Mouse (Mus musculus): ENCODE measurements at regions not wholly inside any gene's neighbourhood (a gene's known extent, or its start where the extent isn't known, plus 50 kb on each side); places are given as distances from the start of the nearest gene placed in this dataset.

- no peak overlapping the region for H3K9ac ChIP-seq
- ATAC-seq (ENCODE audit: insufficient number of reproducible peaks, low FRiP score, low TSS enrichment, low read depth): no peak
- no peak overlapping the region for H3K4me2 ChIP-seq
- no peaks in the 10 kb centered on the region for H3K4me1 ChIP-seq
- no peaks in the 10 kb centered on the region for H3K27me3 ChIP-seq
- H3K27ac ChIP-seq: no peak overlapping the region
- H3K9me3 ChIP-seq: no peaks in the 10 kb centered on the region
- H3K36me3 ChIP-seq: no peaks in the 10 kb centered on the region
- H3K4me3 ChIP-seq: no peak overlapping the region
- 66% methylated on average over 5 of the region's 5 CpGs for WGBS
Observed at GRCm38 (mm10) chr11:8148485-8148825, 515.9 kb downstream of the Tns3 start.

GRCm38 (mm10) chr11:8147790-8148484 is 516.4 kb downstream of the Tns3 start:
- Histone ChIP-seq H3K4me1 (no peaks in the 10 kb centered on the region), H3K4me3 (no peak overlapping the region), H3K27me3 (no peaks in the 10 kb centered on the region), H3K9me3 (no peaks in the 10 kb centered on the region), H3K36me3 (no peaks in the 10 kb centered on the region), H3K4me2 (no peak overlapping the region), H3K27ac (no peak overlapping the region), H3K9ac (no peak overlapping the region)
- 69% methylated on average over 6 of the region's 6 CpGs for WGBS
- no peak for ATAC-seq (ENCODE audit: insufficient number of reproducible peaks, low FRiP score, low TSS enrichment, low read depth)

- no peaks in the 10 kb centered on the region for H3K4me1 ChIP-seq
- no peak for ATAC-seq (ENCODE audit: insufficient number of reproducible peaks, low FRiP score, low TSS enrichment, low read depth)
- no peak overlapping the region for H3K4me3 ChIP-seq
- H3K27ac ChIP-seq: no peak overlapping the region
- WGBS: 37% methylated on average over 4 of the region's 4 CpGs
- no peak overlapping the region for H3K9ac ChIP-seq
- H3K9me3 ChIP-seq: no peaks in the 10 kb centered on the region
- H3K27me3 ChIP-seq: no peaks in the 10 kb centered on the region
- H3K36me3 ChIP-seq: no peaks in the 10 kb centered on the region
- H3K4me2 ChIP-seq: no peak overlapping the region
Observed at GRCm38 (mm10) chr11:8137366-8137765, 527.0 kb downstream of the Tns3 start.

- WGBS: 65% methylated on average over 4 of the region's 4 CpGs
- no peak for ATAC-seq (ENCODE audit: insufficient number of reproducible peaks, low FRiP score, low TSS enrichment, low read depth)
- Histone ChIP-seq H3K4me1 (no peaks in the 10 kb centered on the region), H3K4me2 (no peak overlapping the region), H3K9me3 (no peaks in the 10 kb centered on the region), H3K36me3 (no peaks in the 10 kb centered on the region), H3K4me3 (no peak overlapping the region), H3K27me3 (no peaks in the 10 kb centered on the region), H3K27ac (no peak overlapping the region), H3K9ac (no peak overlapping the region)
Observed at GRCm38 (mm10) chr11:8136666-8137065, 527.7 kb downstream of the Tns3 start.

GRCm38 (mm10) chr11:8109286-8109685 is 555.0 kb downstream of the Tns3 start:
- H3K4me3 ChIP-seq: no peak overlapping the region
- WGBS: 87% methylated on average over 2 of the region's 2 CpGs
- H3K9ac ChIP-seq: no peak overlapping the region
- no peaks in the 10 kb centered on the region for H3K36me3 ChIP-seq
- no peak overlapping the region for H3K4me2 ChIP-seq
- no peaks in the 10 kb centered on the region for H3K4me1 ChIP-seq
- no peaks in the 10 kb centered on the region for H3K27me3 ChIP-seq
- no peaks in the 10 kb centered on the region for H3K9me3 ChIP-seq
- H3K27ac ChIP-seq: no peak overlapping the region
- ATAC-seq (ENCODE audit: insufficient number of reproducible peaks, low FRiP score, low TSS enrichment, low read depth): no peak

- H3K9me3 ChIP-seq: no peaks in the 10 kb centered on the region
- WGBS: 66% methylated on average over 7 of the region's 7 CpGs
- H3K36me3 ChIP-seq: no peaks in the 10 kb centered on the region
- no peak overlapping the region for H3K4me2 ChIP-seq
- H3K27me3 ChIP-seq: no peaks in the 10 kb centered on the region
- no peak overlapping the region for H3K4me3 ChIP-seq
- H3K27ac ChIP-seq: no peak overlapping the region
- no peak for ATAC-seq (ENCODE audit: insufficient number of reproducible peaks, low FRiP score, low TSS enrichment, low read depth)
- no peak overlapping the region for H3K9ac ChIP-seq
- H3K4me1 ChIP-seq: no peaks in the 10 kb centered on the region
Observed at GRCm38 (mm10) chr11:8101091-8101490, 563.2 kb downstream of the Tns3 start.

- Histone ChIP-seq H3K4me3 (no peak overlapping the region), H3K27me3 (no peaks in the 10 kb centered on the region), H3K36me3 (no peaks in the 10 kb centered on the region), H3K9ac (no peak overlapping the region), H3K4me1 (no peaks in the 10 kb centered on the region), H3K9me3 (no peaks in the 10 kb centered on the region), H3K4me2 (no peak overlapping the region), H3K27ac (no peak overlapping the region)
- ATAC-seq (ENCODE audit: insufficient number of reproducible peaks, low FRiP score, low TSS enrichment, low read depth): no peak
- WGBS: 85% methylated on average over 2 of the region's 2 CpGs
Observed at GRCm38 (mm10) chr11:8084328-8084727, 580.0 kb downstream of the Tns3 start.

GRCm38 (mm10) chr11:8082811-8083210 is 581.5 kb downstream of the Tns3 start:
- H3K36me3 ChIP-seq: no peaks in the 10 kb centered on the region
- H3K9ac ChIP-seq: no peak overlapping the region
- ATAC-seq (ENCODE audit: insufficient number of reproducible peaks, low FRiP score, low TSS enrichment, low read depth): no peak
- H3K27ac ChIP-seq: no peak overlapping the region
- no peaks in the 10 kb centered on the region for H3K27me3 ChIP-seq
- H3K4me3 ChIP-seq: no peak overlapping the region
- WGBS: 87% methylated on average over 5 of the region's 6 CpGs
- H3K9me3 ChIP-seq: no peaks in the 10 kb centered on the region
- H3K4me1 ChIP-seq: no peaks in the 10 kb centered on the region
- no peak overlapping the region for H3K4me2 ChIP-seq

GRCm38 (mm10) chr11:8073321-8073720 is 591.0 kb downstream of the Tns3 start:
- H3K4me1 ChIP-seq: 0 out of 2 replicates have a peak, but pooled peaks cover 2% of the 10 kb centered on the region
- H3K27me3 ChIP-seq: no peaks in the 10 kb centered on the region
- no peaks in the 10 kb centered on the region for H3K9me3 ChIP-seq
- no peaks in the 10 kb centered on the region for H3K36me3 ChIP-seq
- no peak overlapping the region for H3K9ac ChIP-seq
- no peak overlapping the region for H3K4me2 ChIP-seq
- 79% methylated on average over 1 of the region's 1 CpGs for WGBS
- no peak overlapping the region for H3K27ac ChIP-seq
- no peak overlapping the region for H3K4me3 ChIP-seq
- no peak for ATAC-seq (ENCODE audit: insufficient number of reproducible peaks, low FRiP score, low TSS enrichment, low read depth)

GRCm38 (mm10) chr11:8068873-8069272 is 595.5 kb downstream of the Tns3 start:
- ATAC-seq (ENCODE audit: insufficient number of reproducible peaks, low FRiP score, low TSS enrichment, low read depth): no peak
- Histone ChIP-seq H3K9ac (no peak overlapping the region), H3K9me3 (no peaks in the 10 kb centered on the region), H3K27ac (no peak overlapping the region), H3K36me3 (no peaks in the 10 kb centered on the region), H3K4me3 (no peak overlapping the region), H3K4me2 (no peak overlapping the region), H3K4me1 (0 out of 2 replicates have a peak, but pooled peaks cover 2% of the 10 kb centered on the region), H3K27me3 (no peaks in the 10 kb centered on the region)
- WGBS: 12% methylated on average over 3 of the region's 3 CpGs

GRCm38 (mm10) chr11:8067330-8067729 is 597.0 kb downstream of the Tns3 start:
- Histone ChIP-seq H3K4me1 (0 out of 2 replicates have a peak, but pooled peaks cover 2% of the 10 kb centered on the region), H3K27me3 (no peaks in the 10 kb centered on the region), H3K27ac (no peak overlapping the region), H3K9ac (no peak overlapping the region), H3K9me3 (no peaks in the 10 kb centered on the region), H3K4me3 (no peak overlapping the region), H3K36me3 (no peaks in the 10 kb centered on the region), H3K4me2 (no peak overlapping the region)
- 84% methylated on average over 4 of the region's 4 CpGs for WGBS
- ATAC-seq (ENCODE audit: insufficient number of reproducible peaks, low FRiP score, low TSS enrichment, low read depth): no peak

- no peaks in the 10 kb centered on the region for H3K9me3 ChIP-seq
- H3K4me1 ChIP-seq: 0 out of 2 replicates have a peak, but pooled peaks cover 2% of the 10 kb centered on the region
- H3K4me2 ChIP-seq: no peak overlapping the region
- no peak for ATAC-seq (ENCODE audit: insufficient number of reproducible peaks, low FRiP score, low TSS enrichment, low read depth)
- no peaks in the 10 kb centered on the region for H3K27me3 ChIP-seq
- H3K36me3 ChIP-seq: no peaks in the 10 kb centered on the region
- H3K27ac ChIP-seq: no peak overlapping the region
- H3K9ac ChIP-seq: no peak overlapping the region
- 90% methylated on average over 5 of the region's 5 CpGs for WGBS
- H3K4me3 ChIP-seq: no peak overlapping the region
Observed at GRCm38 (mm10) chr11:8065811-8066210, 598.5 kb downstream of the Tns3 start.

GRCm38 (mm10) chr11:8065086-8065485 is 599.2 kb downstream of the Tns3 start:
- ATAC-seq (ENCODE audit: insufficient number of reproducible peaks, low FRiP score, low TSS enrichment, low read depth): no peak
- Histone ChIP-seq H3K27me3 (no peaks in the 10 kb centered on the region), H3K4me1 (0 out of 2 replicates have a peak, but pooled peaks cover 2% of the 10 kb centered on the region), H3K9me3 (no peaks in the 10 kb centered on the region), H3K36me3 (no peaks in the 10 kb centered on the region), H3K4me3 (no peak overlapping the region), H3K9ac (no peak overlapping the region), H3K27ac (no peak overlapping the region), H3K4me2 (no peak overlapping the region)
- 89% methylated on average over 1 of the region's 1 CpGs for WGBS
